Mouse (Mus musculus) stomach, embryonic 16.5 days (tissue): ENCODE data around the gene Ube2d3. TPM values are rescaled to one million over a fixed set of nuclear protein-coding genes. Genes with fewer than 3 reads are reported as not detected.

Source experiments
- ATAC-seq: fragments of 200-750 bp; cut with Nextera tagmentation; 2 replicates; pipeline ENCODE4 v1.8.0; 2017; ENCODE audit warnings: moderate number of reproducible peaks, moderate TSS enrichment; ENCODE audit not compliant: insufficient read depth, low FRiP score
- H3K27ac ChIP-seq: fragments of 300-500 bp; sonication (generic); 2 replicates; pipeline ENCODE4 v1.5.1; 2014; ENCODE audit warnings: low read length
- H3K27me3 ChIP-seq: fragments of 300-500 bp; sonication (generic); 2 replicates; pipeline ENCODE4 v1.6.1; 2014; ENCODE audit warnings: low read length, control low read depth, mixed read lengths; ENCODE audit not compliant: control insufficient read depth, insufficient read depth
- H3K36me3 ChIP-seq: fragments of 300-500 bp; sonication (generic); 2 replicates; pipeline ENCODE4 v1.6.1; 2014; ENCODE audit warnings: low read length; ENCODE audit not compliant: control insufficient read depth, insufficient read depth
- H3K4me1 ChIP-seq: fragments of 300-500 bp; sonication (generic); 2 replicates; pipeline ENCODE4 v1.6.1; 2014; ENCODE audit warnings: low read length, control low read depth, mixed read lengths; ENCODE audit not compliant: control insufficient read depth, insufficient read depth
- H3K4me2 ChIP-seq: fragments of 300-500 bp; sonication (generic); 2 replicates; pipeline ENCODE4 v1.6.1; 2014; ENCODE audit warnings: low read depth, low read length, mixed read lengths
- H3K4me3 ChIP-seq: fragments of 300-500 bp; sonication (generic); replicated peaks from 2 replicates; pipeline ENCODE4 v1.5.1; 2014; ENCODE audit warnings: mild to moderate bottlenecking, low read length
- H3K9ac ChIP-seq: fragments of 300-500 bp; sonication (generic); 2 replicates; pipeline ENCODE4 v1.6.1; 2014; ENCODE audit warnings: low read length
- H3K9me3 ChIP-seq: fragments of 300-500 bp; sonication (generic); replicated peaks from 2 replicates; pipeline ENCODE4 v1.6.1; 2016; ENCODE audit warnings: low read length, control low read depth; ENCODE audit not compliant: control insufficient read depth
- WGBS: fragments of 180-500 bp; shearing (Covaris S2); extraction: QIAGEN DNeasy Blood & Tissue Kit; methylation state at CpG from one replicate; pipeline ENCODE4 v1.1.7; 2014; 5-methylcytosine and 5-hydroxymethylcytosine counted together
- polyA plus RNA-seq: library from polyadenylated mRNA; unstranded; fragments of >200 nt; fragmentation: Nextera tagmentation; extraction: Ambion mirVana; gene quantifications from 2 replicates; pipeline ENCODE4 v1.2.1, GENCODE M21; 2015

Ube2d3 gene
- polyA plus RNA-seq, 1 experiment from 2014 or later: 465 TPM

DNA sequence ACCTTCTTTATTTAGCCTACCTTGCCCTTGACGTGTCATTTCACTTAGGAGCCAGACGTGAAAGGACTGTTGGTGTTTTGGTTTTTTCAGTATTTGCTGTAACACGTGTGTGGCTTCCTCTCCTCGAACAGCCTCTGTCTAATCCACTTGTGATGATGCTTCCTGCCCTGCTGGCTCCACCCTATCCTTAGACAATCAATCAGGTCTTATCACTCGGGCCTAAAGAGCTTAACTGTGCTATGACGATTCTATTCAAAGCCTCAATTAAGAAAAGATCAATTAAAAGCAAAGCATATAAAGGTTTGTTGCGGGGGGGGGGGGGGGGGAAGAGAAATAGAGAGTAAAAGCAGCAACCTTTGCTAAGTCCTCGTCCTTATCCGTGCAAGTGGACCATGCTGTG is 30.6 kb upstream of the Ube2d3 start:
- Histone ChIP-seq H3K4me2 (no peak overlapping the region), H3K9me3 (no peaks in the 10 kb centered on the region), H3K27me3 (no peaks in the 10 kb centered on the region), H3K36me3 (no peaks in the 10 kb centered on the region), H3K9ac (no peak overlapping the region), H3K4me3 (no peak overlapping the region), H3K27ac (no peak overlapping the region), H3K4me1 (no peaks in the 10 kb centered on the region)
- WGBS: 61% methylated on average over 9 of the region's 9 CpGs
- no peak for ATAC-seq

DNA sequence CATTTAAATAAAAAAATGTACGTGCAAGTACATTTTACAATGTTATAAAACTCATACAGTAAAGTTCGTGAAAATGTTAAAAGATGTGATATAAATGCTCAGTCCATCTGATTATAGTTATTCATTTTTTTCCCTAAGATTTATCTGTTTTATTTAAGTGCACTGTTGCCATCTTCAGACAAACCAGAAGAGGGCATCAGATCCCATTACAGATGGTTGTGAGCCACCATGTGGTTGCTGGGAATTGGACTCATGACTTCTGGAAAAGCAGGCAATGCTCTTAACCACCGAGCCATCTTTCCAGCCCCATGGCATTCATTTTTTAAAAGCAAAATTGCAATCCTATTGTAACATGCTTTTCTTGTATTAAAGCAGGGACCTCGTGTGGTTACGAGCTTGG is 28.7 kb upstream of the Ube2d3 start:
- no peak overlapping the region for H3K4me2 ChIP-seq
- H3K27me3 ChIP-seq: no peaks in the 10 kb centered on the region
- H3K36me3 ChIP-seq: no peaks in the 10 kb centered on the region
- H3K9ac ChIP-seq: no peak overlapping the region
- peaks cover 6% of the 10 kb centered on the region; the same call in 1 of the 2 replicates for H3K4me1 ChIP-seq
- H3K4me3 ChIP-seq: no peak overlapping the region
- WGBS: 94% methylated on average over 5 of the region's 5 CpGs
- no peak overlapping the region for H3K27ac ChIP-seq
- ATAC-seq: no peak
- no peaks in the 10 kb centered on the region for H3K9me3 ChIP-seq

DNA sequence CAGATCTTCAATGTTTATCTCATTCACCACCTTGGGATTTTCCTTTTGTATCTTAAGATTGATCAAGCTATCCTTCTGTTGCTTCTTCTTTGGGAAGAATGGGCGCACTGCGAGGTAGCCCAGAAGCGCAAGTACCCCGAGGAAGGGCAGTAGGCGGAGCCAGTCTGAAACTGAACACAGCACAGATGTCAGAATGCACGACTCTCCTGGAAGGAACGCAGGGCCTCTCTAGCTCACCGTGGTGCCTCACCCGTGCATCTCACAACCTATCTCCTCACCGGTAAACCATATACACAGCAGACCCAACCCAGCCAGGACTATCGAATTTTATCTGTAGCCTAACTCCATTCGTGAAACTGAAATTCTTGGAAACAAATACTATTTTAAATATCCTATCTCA is 26.9 kb upstream of the Ube2d3 start:
- Histone ChIP-seq H3K27me3 (no peaks in the 10 kb centered on the region), H3K4me3 (no peak overlapping the region), H3K36me3 (no peaks in the 10 kb centered on the region), H3K9ac (no peak overlapping the region), H3K4me1 (peaks cover 9% of the 10 kb centered on the region; the same call in 1 of the 2 replicates), H3K27ac (no peak overlapping the region), H3K9me3 (no peaks in the 10 kb centered on the region), H3K4me2 (no peak overlapping the region)
- ATAC-seq: no peak
- 84% methylated on average over 12 of the region's 12 CpGs for WGBS

DNA sequence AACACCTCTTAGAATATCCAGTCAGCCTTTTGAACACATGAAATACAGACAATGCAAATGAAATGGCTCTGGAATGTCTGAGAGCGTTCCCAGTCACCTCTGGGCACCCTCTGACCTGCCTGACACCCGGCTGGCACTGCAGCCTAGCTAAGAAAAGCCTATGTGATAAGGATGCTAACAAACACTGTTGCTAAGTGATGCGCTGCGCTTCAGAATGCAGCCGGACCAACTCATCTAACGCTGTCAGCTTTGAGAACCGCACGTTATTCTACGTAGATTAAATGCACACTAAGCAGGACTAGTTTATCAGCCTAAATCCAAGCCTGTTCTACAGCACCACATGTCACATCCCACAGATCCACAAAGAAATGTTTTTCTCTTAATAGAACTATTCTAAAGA is 26.1 kb upstream of the Ube2d3 start:
- peaks cover 9% of the 10 kb centered on the region; the same call in 1 of the 2 replicates for H3K4me1 ChIP-seq
- H3K27ac ChIP-seq: no peak overlapping the region
- no peaks in the 10 kb centered on the region for H3K36me3 ChIP-seq
- H3K9ac ChIP-seq: no peak overlapping the region
- H3K4me2 ChIP-seq: no peak overlapping the region
- WGBS: 58% methylated on average over 9 of the region's 9 CpGs
- no peaks in the 10 kb centered on the region for H3K9me3 ChIP-seq
- no peaks in the 10 kb centered on the region for H3K27me3 ChIP-seq
- H3K4me3 ChIP-seq: no peak overlapping the region
- no peak for ATAC-seq

DNA sequence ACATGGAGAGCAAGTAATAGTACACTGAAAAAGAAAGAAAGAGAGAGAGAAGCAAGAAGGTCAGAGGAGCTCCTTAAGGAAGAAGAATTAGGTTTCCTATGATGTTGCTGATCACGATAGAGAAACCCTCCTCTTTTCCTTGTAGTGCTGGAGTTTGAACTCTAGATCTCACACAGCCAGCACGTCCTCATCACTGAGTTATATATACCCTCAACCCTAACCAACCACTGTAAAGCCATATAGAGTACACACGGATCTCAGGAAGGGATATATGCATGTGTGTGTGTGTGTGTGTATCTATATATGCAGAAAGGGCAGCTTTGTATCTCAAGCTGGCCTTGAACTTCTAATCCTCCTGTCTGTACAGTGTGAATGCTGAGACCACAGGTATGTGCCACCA is 20.7 kb upstream of the Ube2d3 start:
- ATAC-seq: no peak
- Histone ChIP-seq H3K9ac (no peak overlapping the region), H3K4me1 (peaks cover 14% of the 10 kb centered on the region; the same call in 1 of the 2 replicates), H3K27me3 (no peaks in the 10 kb centered on the region), H3K4me2 (no peak overlapping the region), H3K27ac (no peak overlapping the region), H3K36me3 (no peaks in the 10 kb centered on the region), H3K4me3 (no peak overlapping the region), H3K9me3 (no peaks in the 10 kb centered on the region)
- 75% methylated on average over 3 of the region's 3 CpGs for WGBS

DNA sequence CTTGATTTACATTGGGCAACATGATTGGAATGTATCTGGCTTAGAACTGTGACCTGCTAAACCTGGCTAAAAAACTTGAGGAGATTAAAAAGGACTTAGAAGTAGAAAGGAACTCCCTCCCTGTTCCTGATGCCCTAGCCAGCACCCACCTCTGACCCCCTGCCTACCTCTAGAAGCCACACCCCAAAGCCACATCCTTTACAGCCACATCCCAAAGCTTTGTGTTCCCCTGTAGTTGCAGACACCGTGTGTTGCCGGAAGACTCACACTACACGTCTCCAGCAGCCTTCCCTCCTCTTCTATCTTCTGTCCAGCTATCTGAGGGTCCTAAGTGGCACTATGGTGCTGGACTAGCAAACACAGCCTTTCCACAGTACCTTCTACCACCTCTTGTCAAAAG is 20.1 kb upstream of the Ube2d3 start:
- ATAC-seq: no peak
- Histone ChIP-seq H3K9me3 (no peaks in the 10 kb centered on the region), H3K4me3 (no peak overlapping the region), H3K27ac (no peak overlapping the region), H3K9ac (no peak overlapping the region), H3K4me2 (no peak overlapping the region), H3K4me1 (peaks cover 14% of the 10 kb centered on the region; the same call in 1 of the 2 replicates), H3K27me3 (no peaks in the 10 kb centered on the region), H3K36me3 (no peaks in the 10 kb centered on the region)
- WGBS: 67% methylated on average over 3 of the region's 3 CpGs

DNA sequence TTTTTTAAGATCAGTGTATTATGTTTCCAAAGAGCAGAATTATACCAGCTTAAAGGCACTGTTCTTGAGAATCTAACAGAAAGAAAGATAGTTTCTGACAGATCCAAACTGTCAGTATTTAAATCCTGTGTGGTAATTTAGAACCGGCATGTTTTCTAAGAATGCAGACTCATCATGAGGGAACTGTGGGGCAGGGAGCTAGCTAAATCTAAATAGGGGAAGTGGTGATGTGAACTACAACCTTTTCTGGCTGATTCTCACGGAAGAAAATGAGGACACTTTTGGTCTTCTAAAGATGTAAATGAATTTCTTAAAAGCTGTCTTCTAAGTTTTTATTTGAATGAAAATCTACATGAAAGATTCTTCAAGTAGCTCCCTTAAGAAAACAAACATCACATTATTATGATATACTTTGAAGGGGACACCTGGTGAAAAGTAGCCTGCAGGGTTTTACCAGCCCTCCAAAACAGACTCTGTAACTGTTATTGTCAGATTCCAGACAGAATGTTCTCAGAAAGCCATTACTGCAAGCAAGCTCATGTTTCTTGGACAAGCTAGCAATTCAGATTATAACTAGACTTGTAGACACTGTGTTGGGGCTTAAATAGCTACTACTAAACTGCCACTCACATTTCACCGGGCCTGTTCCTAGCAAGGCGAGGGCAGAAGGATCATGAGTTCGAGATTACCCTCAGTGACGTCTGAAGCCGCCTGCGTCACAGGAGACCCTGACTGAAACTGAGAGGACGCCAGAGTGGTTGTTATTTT is 17.2 kb upstream of the Ube2d3 start:
- ATAC-seq: no peak
- 82% methylated on average over 9 of the region's 9 CpGs for WGBS
- Histone ChIP-seq H3K9ac (no peak overlapping the region), H3K27ac (no peak overlapping the region), H3K4me1 (0 out of 2 replicates have a peak, but pooled peaks cover 9% of the 10 kb centered on the region), H3K27me3 (no peaks in the 10 kb centered on the region), H3K4me2 (no peak overlapping the region), H3K36me3 (no peaks in the 10 kb centered on the region), H3K4me3 (no peak overlapping the region), H3K9me3 (no peaks in the 10 kb centered on the region)

DNA sequence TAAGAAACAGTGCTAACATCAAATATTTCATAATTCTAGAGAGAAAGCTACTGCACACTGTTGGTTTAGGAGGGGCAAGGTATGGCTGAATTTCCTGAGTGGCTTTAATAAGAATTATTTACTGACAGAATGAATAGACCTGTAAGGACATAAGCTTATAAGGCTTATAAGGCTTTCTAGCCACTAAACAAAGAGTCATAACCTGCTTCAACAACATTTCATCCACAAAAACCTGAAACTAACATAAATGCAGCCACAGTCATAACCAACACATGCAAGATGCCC is 16.7 kb upstream of the Ube2d3 start:
- 0 out of 2 replicates have a peak, but pooled peaks cover 9% of the 10 kb centered on the region for H3K4me1 ChIP-seq
- H3K27ac ChIP-seq: no peak overlapping the region
- ATAC-seq: no peak
- H3K27me3 ChIP-seq: no peaks in the 10 kb centered on the region
- H3K4me2 ChIP-seq: no peak overlapping the region
- H3K36me3 ChIP-seq: no peaks in the 10 kb centered on the region
- H3K9ac ChIP-seq: no peak overlapping the region
- H3K9me3 ChIP-seq: no peaks in the 10 kb centered on the region
- no peak overlapping the region for H3K4me3 ChIP-seq

DNA sequence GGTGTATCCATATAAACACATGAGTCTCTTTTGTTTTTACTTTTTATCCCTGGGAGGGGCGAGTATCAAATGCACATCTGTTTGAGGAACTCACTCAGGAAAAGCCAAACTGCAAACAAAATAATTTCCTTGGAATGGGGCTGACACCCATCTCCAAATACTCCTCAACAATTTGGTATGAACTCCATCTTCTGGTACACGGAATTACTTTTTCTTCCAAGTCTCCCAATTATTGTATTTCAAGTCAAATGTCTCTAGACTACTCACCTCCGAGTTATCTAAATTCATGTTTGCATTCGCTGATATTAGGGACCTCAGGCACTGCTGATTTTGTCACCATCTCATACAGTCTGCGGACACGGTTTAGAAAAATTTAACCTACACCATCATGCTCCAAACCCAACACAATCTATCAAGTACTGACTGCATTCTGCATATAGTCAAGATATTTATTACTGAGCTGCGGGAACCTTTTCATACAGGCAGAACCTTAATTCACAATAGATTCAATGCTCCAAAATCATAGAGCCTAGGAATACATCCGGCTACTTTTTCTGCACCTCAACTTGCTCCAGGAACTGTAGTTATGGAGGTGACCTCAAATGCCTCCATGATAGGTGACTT is 15.6 kb upstream of the Ube2d3 start:
- WGBS: 11% methylated on average over 8 of the region's 8 CpGs

More for the DNA sequence above, 15.6 kb upstream of the Ube2d3 start:
- Histone ChIP-seq H3K4me1 (0 out of 2 replicates have a peak, but pooled peaks cover 9% of the 10 kb centered on the region), H3K4me3 (peak overlapping the region; percentile 81), H3K27me3 (no peaks in the 10 kb centered on the region), H3K36me3 (no peaks in the 10 kb centered on the region), H3K27ac (peak overlapping the region; percentile 94), H3K9me3 (no peaks in the 10 kb centered on the region), H3K4me2 (peak overlapping the region; percentile 60), H3K9ac (peak overlapping the region; percentile 88)
- ATAC-seq: no peak
